Mouse (Mus musculus) limb, embryonic 11.5 days (tissue): ENCODE data around the gene Sdf2. TPM values are rescaled to one million over a fixed set of nuclear protein-coding genes. Genes with fewer than 3 reads are reported as not detected.

Source experiments
- polyA plus RNA-seq: library from polyadenylated mRNA; unstranded; fragments of >200 nt; fragmentation: Nextera tagmentation; extraction: Ambion mirVana; gene quantifications from 2 replicates; pipeline ENCODE4 v1.2.1, GENCODE M21; 2014

The Sdf2 gene
- polyA plus RNA-seq, 1 experiment from 2014 or later, result 44.9 TPM

Other genes with a start within 250 kb of the Sdf2 start
- 19.1 and 19.3 TPM in 2 replicates for gene Dhrs13, start 213.5 kb upstream of the Sdf2 start, polyA plus RNA-seq
- 48.7 and 49.5 TPM in 2 replicates for gene Flot2, start 207.8 kb upstream of the Sdf2 start, polyA plus RNA-seq
- gene Eral1, start 165.4 kb upstream of the Sdf2 start, polyA plus RNA-seq, result 44.3 and 44.4 TPM in 2 replicates
- gene Fam222b, start 151.1 kb upstream of the Sdf2 start, polyA plus RNA-seq, result 21.8 and 24.6 TPM in 2 replicates
- 92.6 and 114 TPM in 2 replicates for gene Traf4, start 80.2 kb upstream of the Sdf2 start, polyA plus RNA-seq
- gene Nek8, start 69.1 kb upstream of the Sdf2 start, polyA plus RNA-seq, result 15.0 and 15.5 TPM in 2 replicates
- gene Tlcd1, start 69.0 kb upstream of the Sdf2 start, polyA plus RNA-seq, result 8.7 and 10.4 TPM in 2 replicates
- gene Rpl23a, start 62.2 kb upstream of the Sdf2 start, polyA plus RNA-seq, result 1,529 and 1,574 TPM in 2 replicates
- 142 and 144 TPM in 2 replicates for gene Rab34, start 57.3 kb upstream of the Sdf2 start, polyA plus RNA-seq
- 0.84 and 1.3 TPM in 2 replicates for gene Proca1, start 52.4 kb upstream of the Sdf2 start, polyA plus RNA-seq
- gene Supt6, start 241 bp downstream of the Sdf2 start, polyA plus RNA-seq, result 30.8 and 34.1 TPM in 2 replicates
- 71.5 and 72.6 TPM in 2 replicates for gene 2610507B11Rik, start 16.0 kb downstream of the Sdf2 start, polyA plus RNA-seq
- gene BC030499, start 45.1 kb downstream of the Sdf2 start, polyA plus RNA-seq, result 0.09 and 0.16 TPM in 2 replicates
- 65.6 and 72.4 TPM in 2 replicates for gene Spag5, start 55.8 kb downstream of the Sdf2 start, polyA plus RNA-seq
- 3.6 and 8.5 TPM in 2 replicates for gene Aldoc, start 77.2 kb downstream of the Sdf2 start, polyA plus RNA-seq
- gene Pigs, start 82.7 kb downstream of the Sdf2 start, polyA plus RNA-seq, result 69.2 and 70.2 TPM in 2 replicates
- 84.2 and 86.9 TPM in 2 replicates for gene Unc119, start 97.7 kb downstream of the Sdf2 start, polyA plus RNA-seq
- 0.04 and 0.06 TPM in 2 replicates for gene Foxn1, start 140.8 kb downstream of the Sdf2 start, polyA plus RNA-seq
- not detected in 2 replicates for gene Slc13a2, start 176.5 kb downstream of the Sdf2 start, polyA plus RNA-seq
- 14.9 and 16.2 TPM in 2 replicates for gene Slc46a1, start 220.0 kb downstream of the Sdf2 start, polyA plus RNA-seq